Mouse (Mus musculus) G1E (cell line): ENCODE measurements around the gene Ttbk2. TPM values are rescaled to one million over a fixed set of nuclear protein-coding genes. Genes with fewer than 3 reads are reported as not detected.

ENCODE experiments used
- ATAC-seq: 2 replicates; pipeline ENCODE4 v1.8.0; 2016; ENCODE audit warnings: mild to moderate bottlenecking; ENCODE audit not compliant: insufficient number of reproducible peaks, poor library complexity, low FRiP score, severe bottlenecking; ENCODE audit errors: extremely low read depth
- DNase-seq: peaks from one replicate; pipeline ENCODE4 v3.0.0; 2012; ENCODE audit warnings: low spot score
- H3K27me3 ChIP-seq: 2 replicates; pipeline ENCODE4 v1.6.1; 2012; ENCODE audit warnings: mild to moderate bottlenecking, low read length, inconsistent platforms; ENCODE audit not compliant: insufficient read depth
- H3K36me3 ChIP-seq: replicated peaks from 2 replicates; pipeline ENCODE3; 2012; ENCODE audit warnings: mild to moderate bottlenecking, inconsistent platforms
- H3K4me1 ChIP-seq: 2 replicates; pipeline ENCODE4 v1.6.1; 2012; ENCODE audit warnings: low read depth, low read length, inconsistent platforms, mixed read lengths; ENCODE audit not compliant: insufficient read depth
- H3K4me3 ChIP-seq: 2 replicates; pipeline ENCODE4 v1.5.1; 2012; ENCODE audit warnings: low read depth, mild to moderate bottlenecking, inconsistent platforms, low read length, moderate library complexity, mixed read lengths
- H3K9me3 ChIP-seq: replicated peaks from 2 replicates; pipeline ENCODE4 v1.6.1; 2012; ENCODE audit warnings: inconsistent platforms
- CTCF ChIP-seq: IDR thresholded peaks from 2 replicates; pipeline ENCODE4 v1.5.1; 2012; ENCODE audit warnings: low read depth, low read length, inconsistent platforms, mixed read lengths
- GATA1 ChIP-seq: IDR thresholded peaks from 2 replicates; pipeline ENCODE4 v1.6.1; 2012; ENCODE audit warnings: borderline replicate concordance, low read length, inconsistent platforms, mixed read lengths
- GATA2 ChIP-seq: IDR thresholded peaks from 2 replicates; pipeline ENCODE4 v1.6.1; 2012; ENCODE audit warnings: low read depth, low read length, inconsistent platforms, borderline replicate concordance
- POLR2AphosphoS5 ChIP-seq: IDR thresholded peaks from 2 replicates; pipeline ENCODE4 v1.6.1; 2012; ENCODE audit warnings: low read depth, low read length, inconsistent platforms; ENCODE audit not compliant: insufficient replicate concordance
- TAL1 ChIP-seq: conservative IDR thresholded peaks from 2 replicates; pipeline ENCODE4 v1.6.1; 2012; ENCODE audit warnings: low read depth, low read length, inconsistent platforms, mixed read lengths
- polyA plus RNA-seq: library from polyadenylated mRNA; stranded (reverse); fragments of >175 nt; gene quantifications from 2 replicates; pipeline ENCODE4 v1.2.3, GENCODE M21; 2012
- total RNA-seq, 2 experiments: library from RNA; stranded (forward) in 1 of 2; stranded (reverse) in 1 of 2; fragments of 200-1000 nt in 1 of 2; fragments of >200 nt in 1 of 2; fragmentation: Nextera tagmentation in 1 of 2; gene quantifications; 2 replicates each; pipeline ENCODE4 v1.2.3; 2014 to 2017

The Ttbk2 gene
- total RNA-seq (2014; fragmentation: Nextera tagmentation) (7.1 and 9.2 TPM in 2 replicates), total RNA-seq (2017) (7.3 and 8.4 TPM in 2 replicates), polyA plus RNA-seq (4.9 and 5.8 TPM in 2 replicates)

- ATAC-seq (peak; percentile 98), DNase-seq (peak; percentile 77)
- TF ChIP-seq GATA1, result no peak
- Histone ChIP-seq H3K4me3 (peak within 1 kb of the TSS; percentile 94), H3K9me3 (no peaks in the 10 kb centered on the region), H3K27me3 (no peaks in the 10 kb centered on the region), H3K36me3 (no peaks in the 10 kb centered on the region), H3K4me1 (peaks cover 33% of the 10 kb centered on the region)
Measured at GRCm38 (mm10) chr2:120850424-120851082, at the start of gene Ttbk2. Ttbk2 (minus strand) TSS chr2:120850604.

DNA sequence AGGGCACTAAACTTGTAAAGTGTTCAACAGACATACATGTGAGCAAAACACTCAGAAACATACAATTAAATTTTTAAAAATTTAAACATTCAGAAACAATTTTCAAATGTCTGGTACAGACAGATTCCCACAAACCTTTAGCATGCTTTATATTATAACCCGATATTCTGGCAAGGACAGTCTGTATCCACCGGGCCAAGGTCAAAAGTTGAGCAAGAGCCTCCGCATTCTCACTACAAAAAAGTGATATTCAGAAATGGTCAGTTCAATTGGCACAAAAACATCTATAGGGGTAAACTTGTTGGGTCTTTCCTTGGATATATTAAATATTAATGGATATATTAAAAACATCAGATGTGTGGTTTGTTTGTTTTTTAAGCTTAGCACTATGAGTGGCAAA, 46.0 kb upstream of the Ttbk2 start:
- H3K4me1 ChIP-seq, result no peaks in the 10 kb centered on the region
- TF ChIP-seq GATA1 (no peak), CTCF (no peak), GATA2 (no peak), TAL1 (no peak), POLR2AphosphoS5 (no peak)
- H3K27me3 ChIP-seq, result no peaks in the 10 kb centered on the region
- H3K36me3 ChIP-seq, result peaks cover 81% of the 10 kb centered on the region
- H3K4me3 ChIP-seq, result no peak overlapping the region
- ATAC-seq (no peak), DNase-seq (no peak)
- H3K9me3 ChIP-seq, result no peaks in the 10 kb centered on the region

GRCm38 (mm10) chr2:120887601-120888000, 37.2 kb upstream of the Ttbk2 start:
- H3K36me3 ChIP-seq, result peaks cover 67% of the 10 kb centered on the region

DNA sequence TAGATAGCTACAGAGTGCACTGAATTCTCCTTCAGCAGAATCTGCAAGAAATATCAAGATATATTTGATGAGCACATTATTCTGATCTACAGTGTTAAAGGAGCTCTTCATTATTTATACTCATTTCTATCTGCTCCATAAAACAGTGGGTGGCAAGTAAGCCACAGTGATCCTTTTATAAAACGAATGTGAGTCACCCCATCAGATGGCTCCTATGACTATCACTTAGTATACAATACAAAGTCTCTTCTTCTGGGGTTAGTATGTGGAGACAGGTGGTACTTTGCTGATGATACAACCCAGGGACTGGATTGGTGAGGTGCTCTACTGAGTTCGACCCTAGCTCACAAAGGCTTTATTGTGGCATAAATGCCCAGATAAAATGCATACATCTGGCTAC, 22.8 kb upstream of the Ttbk2 start:
- peaks cover 77% of the 10 kb centered on the region for H3K36me3 ChIP-seq
- TF ChIP-seq GATA1 (no peak), GATA2 (no peak), CTCF (no peak), TAL1 (no peak), POLR2AphosphoS5 (no peak)

More at GRCm38 (mm10) chr2:120887601-120888000, 37.2 kb upstream of the Ttbk2 start:
- Histone ChIP-seq H3K4me3 (no peak overlapping the region), H3K27me3 (no peaks in the 10 kb centered on the region), H3K4me1 (peaks cover 2% of the 10 kb centered on the region; the same call in 1 of the 2 replicates), H3K9me3 (no peaks in the 10 kb centered on the region)
- ATAC-seq (no peak), DNase-seq (no peak)
- TF ChIP-seq TAL1, result no peak
- TF ChIP-seq GATA2, result no peak
- no peak for TF ChIP-seq POLR2AphosphoS5

DNA sequence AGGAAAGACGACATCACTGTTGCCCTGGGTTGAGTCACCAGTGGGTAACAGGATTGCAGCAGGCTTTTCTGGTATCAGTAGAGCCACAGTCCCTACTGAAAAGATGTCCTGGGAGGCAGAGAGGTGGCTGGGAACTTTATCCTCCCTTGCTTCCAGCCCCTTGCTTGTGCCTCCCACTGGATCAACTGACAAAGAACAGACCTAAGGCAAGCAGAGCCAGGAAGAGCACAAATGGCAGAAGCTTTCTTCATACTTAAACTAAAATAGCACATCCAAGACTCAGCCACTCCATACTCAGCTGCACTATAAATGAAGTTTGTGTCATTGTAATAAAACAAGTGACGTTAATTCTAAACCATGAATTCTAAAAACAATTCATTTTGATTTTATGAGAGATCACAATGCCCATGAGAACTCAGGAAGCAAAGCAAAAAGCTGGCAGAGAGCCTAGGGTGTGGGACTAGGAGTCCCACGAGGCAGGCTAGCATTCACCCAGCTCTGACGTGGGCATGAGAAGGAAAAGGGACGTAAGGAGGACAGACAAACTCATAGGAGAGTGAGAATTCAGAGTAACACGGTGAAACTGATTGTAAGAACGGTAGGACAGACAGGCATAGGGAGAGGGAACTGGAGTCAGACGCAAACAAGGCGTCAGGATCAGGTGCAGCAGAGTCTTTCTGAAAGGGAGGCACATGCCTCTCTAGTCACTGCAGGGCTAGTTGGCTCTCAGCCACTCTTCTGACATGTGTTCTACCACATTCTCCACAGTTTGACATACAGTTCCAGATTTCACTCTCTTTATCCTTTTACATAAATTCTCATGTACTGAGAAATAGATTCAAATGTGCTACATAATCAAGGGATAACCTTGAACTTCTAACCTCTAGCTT, 21.3 kb upstream of the Ttbk2 start:
- DNase-seq (no peak), ATAC-seq (no peak)
- H3K9me3 ChIP-seq, result no peaks in the 10 kb centered on the region
- H3K36me3 ChIP-seq, result peaks cover 75% of the 10 kb centered on the region
- H3K4me3 ChIP-seq, result no peak overlapping the region
- TF ChIP-seq POLR2AphosphoS5, result no peak
- no peaks in the 10 kb centered on the region for H3K4me1 ChIP-seq
- H3K27me3 ChIP-seq, result no peaks in the 10 kb centered on the region

More for the DNA sequence above, 22.8 kb upstream of the Ttbk2 start:
- ATAC-seq (no peak), DNase-seq (no peak)
- Histone ChIP-seq H3K4me1 (no peaks in the 10 kb centered on the region), H3K27me3 (no peaks in the 10 kb centered on the region), H3K4me3 (no peak overlapping the region), H3K9me3 (no peaks in the 10 kb centered on the region)

- H3K4me1 ChIP-seq, result no peaks in the 10 kb centered on the region
- TF ChIP-seq GATA2, result no peak
- TF ChIP-seq POLR2AphosphoS5, result no peak
- TF ChIP-seq CTCF, result no peak
- ATAC-seq, result no peak
- no peaks in the 10 kb centered on the region for H3K27me3 ChIP-seq
- no peak for DNase-seq
- H3K36me3 ChIP-seq, result peaks cover 79% of the 10 kb centered on the region
- no peaks in the 10 kb centered on the region for H3K9me3 ChIP-seq
- no peak overlapping the region for H3K4me3 ChIP-seq
Measured at GRCm38 (mm10) chr2:120867336-120867735, 16.9 kb upstream of the Ttbk2 start.
